Mouse (Mus musculus) thymus, postnatal 10 days (tissue): ENCODE results near the gene Ddx20.

Experiments used
- DNase-seq, 2 experiments: peaks; one replicate each; pipeline ENCODE4 v3.0.0; 2021; ENCODE audit warnings: low spot score in 2 of 2

Ddx20 gene

DNA sequence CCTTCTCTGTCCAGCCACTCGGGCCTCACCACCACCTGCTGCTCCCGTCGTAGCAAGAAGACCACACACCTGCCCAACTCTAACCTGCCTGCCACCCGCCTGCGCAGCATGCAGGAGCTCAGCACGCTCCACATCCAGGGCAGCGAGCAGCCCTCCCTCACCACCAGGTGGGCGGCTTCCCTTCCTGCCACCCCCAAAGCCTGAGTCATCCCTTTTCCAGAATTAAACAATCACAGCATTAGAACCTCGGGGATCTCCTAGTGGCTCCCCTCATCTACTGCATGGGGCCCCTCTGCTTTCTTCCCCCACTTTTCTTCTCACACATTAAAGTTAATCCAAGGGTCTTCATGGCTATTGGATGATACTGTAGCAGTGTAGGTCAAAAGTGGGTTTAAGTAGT lies 19.2 kb downstream of the Ddx20 start:
- DNase-seq: no peak

DNA sequence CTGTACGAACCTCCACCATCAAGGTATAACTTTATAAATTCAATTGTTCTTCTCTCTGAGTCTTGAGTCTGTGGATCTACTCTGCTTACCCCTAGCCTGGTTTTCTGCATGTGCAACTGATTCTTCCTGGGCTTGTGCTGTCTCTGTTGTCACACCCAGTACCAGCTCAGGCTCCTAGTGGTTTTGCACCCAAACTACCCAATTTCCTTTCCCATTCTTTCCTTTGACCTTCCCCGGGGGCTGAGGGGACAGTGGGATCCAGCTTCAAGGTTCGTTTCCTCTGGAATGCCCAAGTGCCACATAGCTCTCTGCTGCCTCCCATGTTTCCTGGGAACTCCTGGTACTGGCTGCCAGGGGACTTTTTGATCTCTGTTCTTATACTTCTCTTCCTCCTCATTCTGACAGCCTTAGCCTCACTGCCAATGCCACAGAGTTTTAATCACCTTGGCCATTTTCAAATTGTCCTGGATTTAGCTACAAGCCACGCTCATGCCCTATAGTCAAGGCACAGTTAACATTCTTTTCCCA lies 20.3 kb downstream of the Ddx20 start:
- no peak for DNase-seq

DNA sequence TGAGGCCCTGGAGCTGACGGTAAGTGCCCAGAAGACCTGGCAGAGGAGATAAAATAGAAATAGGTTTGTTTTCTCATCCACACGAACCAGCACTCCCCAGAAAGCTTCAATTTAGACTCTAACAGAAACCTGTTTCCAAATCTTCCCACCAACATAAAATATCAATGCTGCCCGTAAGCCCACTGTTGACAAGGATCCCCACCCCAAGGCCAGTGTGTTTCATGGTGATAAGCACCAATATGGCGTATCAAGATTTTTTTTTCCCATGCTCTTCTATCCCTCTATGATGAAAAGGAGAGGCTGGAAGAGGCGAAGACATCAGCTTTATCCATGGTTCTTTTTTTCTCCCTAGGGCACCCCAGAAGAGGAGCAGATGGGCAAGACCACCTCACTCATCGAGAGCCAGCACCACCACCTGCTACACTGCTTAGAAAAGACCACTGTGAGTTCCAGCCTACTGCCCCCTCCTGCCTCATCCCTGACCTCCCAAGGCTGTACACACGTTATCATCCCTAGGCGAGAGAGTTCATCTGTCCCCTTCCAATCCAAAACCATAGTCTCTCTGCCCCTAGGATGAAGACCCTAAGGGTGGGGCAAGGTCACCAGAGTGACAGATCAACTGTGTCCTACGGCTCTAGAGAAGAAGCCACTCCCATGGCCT lies 22.1 kb downstream of the Ddx20 start:
- no peak for DNase-seq

DNA sequence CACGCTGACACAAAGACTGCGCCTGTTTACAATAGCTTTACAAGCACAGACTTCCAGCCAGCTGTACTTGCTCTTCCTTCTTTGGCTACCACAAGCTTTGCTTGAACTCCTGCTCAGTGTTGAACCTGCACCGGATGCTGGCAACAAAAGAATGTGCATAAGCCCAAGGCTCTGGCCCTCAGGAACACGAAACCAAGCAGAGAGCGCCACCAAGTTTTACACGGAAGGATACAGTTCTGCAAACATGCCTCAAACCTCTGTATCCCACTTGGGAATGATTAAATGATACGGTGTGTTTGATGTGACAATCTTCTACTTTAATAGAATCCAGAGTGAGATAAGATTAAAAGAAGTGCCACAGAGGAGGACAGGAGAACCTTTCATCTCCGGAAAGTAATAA lies 24.3 kb downstream of the Ddx20 start:
- DNase-seq: no peak

DNA sequence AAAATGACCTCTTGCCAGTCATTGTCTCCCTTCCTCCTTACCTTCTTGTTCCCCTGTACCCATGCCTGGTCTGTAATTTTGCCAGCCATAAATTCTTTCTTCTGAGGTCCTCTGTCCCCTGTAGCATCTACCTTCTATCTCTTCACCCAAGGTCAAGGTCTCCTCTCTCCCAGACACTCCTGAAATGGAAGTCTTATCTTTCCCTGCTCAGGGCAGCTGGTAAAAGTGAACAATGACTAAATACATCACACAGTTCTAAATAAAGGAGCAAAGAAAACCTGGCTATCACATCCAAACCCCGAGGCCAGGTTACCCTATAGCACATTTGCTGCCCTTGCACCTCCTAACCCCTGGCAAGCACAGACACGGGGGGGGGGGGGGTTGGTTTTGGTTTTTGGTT lies 26.8 kb downstream of the Ddx20 start:
- no peak for DNase-seq

DNA sequence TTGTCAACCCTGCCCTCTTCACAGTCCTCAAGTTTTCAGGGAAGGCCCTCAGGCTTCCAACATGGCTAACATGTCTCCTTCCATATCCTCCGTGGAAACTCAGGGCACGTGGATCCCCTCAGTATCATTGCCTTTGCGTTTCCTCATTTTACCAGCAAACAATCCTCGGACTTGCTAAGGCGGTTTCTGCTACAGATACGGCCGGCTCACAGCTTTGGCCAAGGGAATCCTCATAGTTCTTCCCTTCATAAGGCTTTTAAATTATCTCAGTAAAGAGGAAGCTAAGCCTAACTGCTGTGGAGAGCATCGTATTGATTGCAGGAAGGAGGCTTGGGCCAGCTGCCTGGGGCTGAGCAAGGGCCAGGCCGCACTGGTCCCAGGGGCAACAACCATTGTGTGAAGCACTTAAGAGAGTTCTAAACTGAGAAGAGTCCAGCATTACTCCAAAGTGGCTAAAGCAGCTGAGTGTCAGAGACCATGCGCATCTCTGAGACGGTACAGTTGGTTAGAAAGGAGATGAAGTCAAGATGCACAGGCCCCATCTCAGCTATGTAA lies 32.3 kb downstream of the Ddx20 start:
- DNase-seq: no peak

DNA sequence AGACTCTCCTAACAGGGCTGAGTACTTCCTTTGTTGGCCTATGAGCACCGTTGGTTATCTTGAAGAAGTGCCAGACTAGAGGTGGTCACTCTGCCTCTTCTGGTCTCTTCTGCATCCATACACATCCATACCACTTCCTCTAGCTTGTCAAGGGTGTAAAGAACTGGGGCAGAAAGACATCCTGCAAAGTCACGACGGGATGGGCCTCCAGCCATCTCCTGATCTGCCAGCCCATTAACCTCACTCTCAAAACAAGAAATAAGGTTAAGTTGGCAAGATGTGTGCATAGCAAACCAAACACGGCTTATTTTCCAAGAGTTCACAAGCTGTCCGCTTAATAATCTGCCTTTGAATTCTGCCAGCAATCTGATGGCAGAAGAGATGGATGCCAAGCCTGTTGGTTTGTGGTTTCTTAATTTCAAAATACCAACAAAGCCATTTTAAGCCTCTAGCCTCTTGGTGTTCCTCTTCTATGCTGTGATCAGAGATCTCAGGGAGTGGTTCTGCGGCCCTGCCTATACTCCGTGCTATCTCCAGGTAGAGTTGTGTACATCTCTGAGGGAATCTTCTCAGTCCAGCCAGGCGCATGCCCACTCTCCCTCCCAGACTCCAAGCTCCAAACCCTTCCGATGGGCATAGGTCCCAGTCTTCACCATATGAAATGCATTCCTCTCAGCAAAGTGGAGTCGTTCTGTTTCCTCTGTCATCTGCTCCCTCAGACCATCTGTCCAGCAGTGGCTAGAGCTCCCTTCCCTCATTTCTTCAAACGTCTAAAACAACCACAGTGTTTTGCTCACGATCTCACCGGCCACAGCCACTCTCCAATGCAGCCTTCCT lies 33.6 kb downstream of the Ddx20 start:
- no peak for DNase-seq

DNA sequence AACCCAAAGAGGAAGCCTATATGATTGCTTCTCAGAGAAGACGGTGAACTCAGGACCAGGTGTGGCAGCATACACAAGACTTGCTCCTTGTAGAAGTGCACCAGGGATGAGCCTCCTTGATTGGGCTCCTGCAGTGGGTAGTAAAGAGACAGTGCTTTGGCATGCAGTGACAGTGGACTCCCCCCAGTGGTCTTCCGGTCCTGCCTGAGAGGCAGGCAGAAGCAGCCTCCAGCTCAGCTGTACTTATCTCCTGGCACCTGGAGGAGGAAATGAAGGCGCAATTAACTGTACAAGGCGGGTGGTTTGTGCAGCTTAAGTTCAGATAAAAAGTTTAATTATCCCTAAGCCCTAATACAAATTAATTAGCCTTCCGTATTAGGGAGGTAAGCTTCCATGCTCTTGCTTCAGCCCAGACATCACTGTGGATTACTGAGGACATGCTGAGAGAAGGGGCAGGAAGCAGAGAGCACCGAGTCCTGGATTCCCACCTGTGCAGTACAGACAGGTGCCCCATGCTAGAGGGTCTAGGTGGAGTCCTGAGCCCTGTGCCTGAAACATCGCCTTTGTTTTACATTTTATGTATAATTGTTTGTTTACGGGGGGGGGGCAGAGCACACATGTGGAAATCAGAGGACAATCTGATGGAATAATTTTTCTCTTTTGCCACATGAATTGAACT lies 38.3 kb downstream of the Ddx20 start:
- DNase-seq: no peak

DNA sequence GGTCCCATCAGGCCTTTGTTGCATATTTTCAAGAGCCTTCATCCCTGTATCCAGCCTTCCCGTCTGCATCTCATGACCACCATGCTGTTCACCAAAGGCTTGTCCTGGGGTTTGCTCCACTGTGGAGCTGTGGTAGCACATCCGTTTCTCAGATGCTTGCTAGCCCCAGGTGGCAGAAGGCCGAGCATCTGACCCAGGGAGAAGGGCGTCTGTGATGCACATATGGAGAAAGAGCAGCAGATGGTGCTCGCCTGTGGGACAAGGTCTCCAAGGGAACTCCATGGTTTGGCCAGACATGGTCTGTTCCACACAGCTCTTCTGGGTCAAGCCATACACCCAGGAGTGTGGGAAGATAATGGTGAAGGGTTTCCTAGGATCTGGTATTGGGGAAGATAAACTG lies 43.8 kb downstream of the Ddx20 start:
- no peak for DNase-seq

DNA sequence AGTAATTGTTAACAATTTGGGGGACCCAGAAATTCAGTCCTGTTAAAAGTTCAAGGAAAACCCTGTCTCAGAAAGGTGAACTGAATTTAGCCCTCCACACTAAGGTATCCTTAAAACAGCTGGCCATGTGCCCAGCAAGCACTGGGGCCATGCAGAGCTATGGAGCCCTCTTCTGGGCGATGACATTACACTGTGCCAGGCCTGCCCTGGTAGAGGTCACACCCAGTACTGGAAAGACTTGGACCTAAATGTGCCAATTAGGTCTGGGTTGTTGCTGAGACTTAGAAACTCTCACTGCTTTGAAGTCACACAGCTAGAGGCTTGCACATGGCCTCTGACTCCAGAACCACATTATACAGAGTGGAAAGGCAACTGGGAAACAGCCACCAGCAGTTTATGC lies 45.2 kb downstream of the Ddx20 start:
- DNase-seq: no peak

DNA sequence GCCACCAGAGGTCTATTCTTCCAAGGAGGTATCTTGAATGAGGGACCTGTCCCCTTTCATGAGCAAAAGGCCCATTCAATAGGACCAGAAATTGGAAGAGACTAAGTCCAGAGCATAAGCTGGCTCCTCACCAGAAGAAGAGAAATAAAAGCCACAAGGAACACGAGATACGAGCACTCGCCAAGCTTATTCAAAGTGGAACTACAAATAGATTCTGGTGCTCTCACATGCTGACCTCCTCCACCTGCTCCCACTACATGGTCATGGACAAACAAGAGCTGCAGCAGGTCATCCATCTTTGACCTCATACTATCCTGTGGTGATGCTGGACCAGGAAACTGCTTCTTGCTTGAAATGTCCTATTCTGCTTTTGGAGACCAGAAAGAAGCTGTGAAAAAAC lies 54.4 kb downstream of the Ddx20 start:
- DNase-seq: no peak

DNA sequence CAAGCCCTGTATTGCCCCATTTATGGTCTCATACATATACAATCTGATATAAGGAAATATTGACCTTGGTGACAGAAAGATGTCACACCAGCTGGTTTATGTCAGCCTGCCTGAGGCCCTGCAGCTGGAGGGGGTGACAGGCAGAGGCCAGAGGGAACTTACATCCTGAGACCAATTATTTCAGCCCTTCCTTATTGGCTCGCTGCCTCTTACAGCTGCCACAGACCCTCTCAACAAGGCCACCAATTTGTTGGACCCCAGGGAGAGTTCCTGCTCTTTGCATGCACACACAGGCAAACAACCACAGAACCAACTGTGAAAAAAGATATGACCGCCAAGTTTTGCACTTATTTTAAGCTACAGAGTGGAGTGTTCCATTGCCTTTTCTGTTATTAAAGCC lies 55.1 kb downstream of the Ddx20 start:
- no peak for DNase-seq
